Mouse (Mus musculus): ENCODE results near the gene Pfn3.

GRCm38 (mm10) chr13:55403935-55404852, 10.8 kb downstream of the Pfn3 start:
- TF ChIP-seq TAL1 (IDR thresholded peaks at IDR 0.05; ENCODE audit: low read length): no peak
- TF ChIP-seq TBP (IDR thresholded peaks at IDR 0.05; ENCODE audit: low read depth, low read length): no peak
- no peak for TF ChIP-seq POLR2A (IDR thresholded peaks at IDR 0.05; ENCODE audit: control insufficient read depth in 1 of 2, insufficient read depth in 1 of 2, low read depth in 1 of 2, low read length in 2 of 2, poor library complexity in 1 of 2)
- TF ChIP-seq HCFC1 (IDR thresholded peaks at IDR 0.05; ENCODE audit: low read depth, low read length): no peak
- TF ChIP-seq CTCF (IDR thresholded peaks at IDR 0.05 in 2 of 3, conservative IDR thresholded peaks at IDR 0.05 in 1 of 3; ENCODE audit: control insufficient read depth in 1 of 3, insufficient read depth in 1 of 3, low read depth in 2 of 3, low read length in 3 of 3, poor library complexity in 1 of 3, severe bottlenecking in 1 of 3): no peak
- TF ChIP-seq GATA1 (IDR thresholded peaks at IDR 0.05; ENCODE audit: low read depth, low read length): no peak
- no peak for TF ChIP-seq ZKSCAN1 (IDR thresholded peaks at IDR 0.05; ENCODE audit: low read depth, low read length)
- no peak for TF ChIP-seq EP300 (IDR thresholded peaks at IDR 0.05; ENCODE audit: low read depth in 1 of 2, low read length in 2 of 2)
- no peak for TF ChIP-seq USF1 (IDR thresholded peaks at IDR 0.05; ENCODE audit: low read depth, low read length)
- no peak for TF ChIP-seq CHD2 (IDR thresholded peaks at IDR 0.05; ENCODE audit: low read length)

All from MEL (cell line).